Mouse (Mus musculus) lung, adult 2 months (tissue): ENCODE results near the gene Sgo1. TPM values are rescaled to one million over a fixed set of nuclear protein-coding genes. Genes with fewer than 3 reads are reported as not detected.
"Not testable (repeated sequence)": the region's sequence is repeated elsewhere in the genome, so short reads cannot be mapped to it uniquely, and the experiment has no call there.

Experiments
- DNase-seq: peaks from one replicate; pipeline ENCODE4 v3.0.0; 2022
- H3K4me1 ChIP-seq: fragments of 200-500 bp; 2 replicates; pipeline ENCODE4 v1.6.1; 2011; ENCODE audit warnings: low read length; ENCODE audit not compliant: control insufficient read depth, insufficient read depth
- H3K4me3 ChIP-seq: fragments of 200-500 bp; replicated peaks from 2 replicates; pipeline ENCODE3; 2011; ENCODE audit warnings: low read depth, mild to moderate bottlenecking, control low read depth, low read length; ENCODE audit errors: extremely low read depth
- CTCF ChIP-seq: fragments of 200-500 bp; IDR thresholded peaks from 2 replicates; pipeline ENCODE4 v1.5.1; 2011; ENCODE audit warnings: mild to moderate bottlenecking, low read length, control low read depth; ENCODE audit not compliant: insufficient read depth
- POLR2A ChIP-seq: fragments of 200-500 bp; IDR thresholded peaks from 2 replicates; pipeline ENCODE4 v1.6.1; 2011; ENCODE audit warnings: low read depth, mild to moderate bottlenecking, control low read depth, low read length, borderline replicate concordance; ENCODE audit errors: extremely low read depth
- WGBS: fragments of 180-500 bp; shearing (Covaris S2); methylation state at CpG from one replicate; pipeline ENCODE4 v1.1.7; 2018; 5-methylcytosine and 5-hydroxymethylcytosine counted together
- polyA plus RNA-seq: library from polyadenylated mRNA; depleted of rRNA; stranded (reverse); fragments of >200 nt; gene quantifications from 2 replicates; pipeline ENCODE4 v1.2.3, GENCODE M21; 2012; rRNA removed

The Sgo1 gene
- 0.09 and 0.14 TPM in 2 replicates for polyA plus RNA-seq

- no peak for TF ChIP-seq CTCF
- TF ChIP-seq POLR2A: peak; percentile 95
- Histone ChIP-seq H3K4me1 (no peaks in the 10 kb centered on the region; the same call in 1 of the 2 replicates), H3K4me3 (peak within 1 kb of the TSS; percentile 83)
- DNase-seq: peak; percentile 95
- WGBS: under 1% methylated on average over 78 of the region's 78 CpGs
Measured at GRCm38 (mm10) chr17:53688877-53689802, at the start of gene Sgo1. Sgo1 (minus strand) TSS chr17:53689333.

GRCm38 (mm10) chr17:53718916-53719315 lies 29.8 kb upstream of the Sgo1 start:
- WGBS: 88% methylated on average over 3 of the region's 3 CpGs
- DNase-seq: not testable (repeated sequence)

DNA sequence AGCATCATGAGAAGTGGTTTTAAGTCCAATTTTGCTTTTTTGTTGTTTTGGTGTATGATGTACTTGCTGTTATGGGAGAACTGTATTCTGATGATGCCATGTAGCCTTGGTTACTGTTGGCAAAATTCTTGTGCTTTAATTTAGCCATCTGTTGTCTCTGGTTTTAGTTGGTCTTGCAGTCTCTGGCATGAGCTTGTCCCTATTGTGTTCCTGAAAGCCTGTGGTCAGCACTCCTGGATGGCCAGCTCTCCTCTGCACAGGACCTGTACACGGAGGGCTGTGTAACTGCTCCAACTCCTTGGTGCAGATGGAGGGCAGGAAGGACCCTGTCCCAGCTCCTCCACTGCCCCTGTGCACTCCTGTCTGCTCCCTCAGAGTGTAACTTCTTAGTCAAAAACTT lies 29.3 kb upstream of the Sgo1 start:
- no peak for TF ChIP-seq CTCF
- no peak for TF ChIP-seq POLR2A
- no peaks in the 10 kb centered on the region for H3K4me1 ChIP-seq
- DNase-seq: no peak
- no peak overlapping the region for H3K4me3 ChIP-seq
- 65% methylated on average over 1 of the region's 1 CpGs for WGBS

More at GRCm38 (mm10) chr17:53718916-53719315, 29.8 kb upstream of the Sgo1 start:
- not testable (repeated sequence) for H3K4me3 ChIP-seq, H3K4me1 ChIP-seq

GRCm38 (mm10) chr17:53715161-53715560 lies 26.0 kb upstream of the Sgo1 start:
- DNase-seq, H3K4me1 ChIP-seq, H3K4me3 ChIP-seq: not testable (repeated sequence)
- 51% methylated on average over 1 of the region's 1 CpGs for WGBS

DNA sequence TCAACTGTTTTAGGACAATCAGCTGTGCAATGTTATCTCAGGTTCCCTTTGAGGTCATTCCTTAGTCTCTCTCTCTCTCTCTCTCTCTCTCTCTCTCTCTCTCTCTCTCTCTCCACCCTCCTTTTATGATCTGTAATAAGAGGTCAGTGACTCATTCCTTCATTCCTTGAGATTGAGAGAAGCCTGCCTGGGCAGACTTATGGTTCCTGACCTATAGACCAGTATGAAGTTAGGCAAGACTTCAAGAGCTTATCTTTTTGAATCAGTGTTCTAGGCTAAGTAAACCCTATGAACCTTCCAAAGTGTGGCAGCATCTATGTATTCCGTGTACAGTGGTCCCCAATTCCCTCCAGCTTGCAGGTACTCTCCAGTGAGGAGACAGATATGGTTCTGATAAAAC lies 25.3 kb upstream of the Sgo1 start:
- Histone ChIP-seq H3K4me3 (no peak overlapping the region), H3K4me1 (no peaks in the 10 kb centered on the region)
- 29% methylated on average over 1 of the region's 1 CpGs for WGBS
- TF ChIP-seq CTCF (no peak), POLR2A (no peak)
- DNase-seq: no peak

DNA sequence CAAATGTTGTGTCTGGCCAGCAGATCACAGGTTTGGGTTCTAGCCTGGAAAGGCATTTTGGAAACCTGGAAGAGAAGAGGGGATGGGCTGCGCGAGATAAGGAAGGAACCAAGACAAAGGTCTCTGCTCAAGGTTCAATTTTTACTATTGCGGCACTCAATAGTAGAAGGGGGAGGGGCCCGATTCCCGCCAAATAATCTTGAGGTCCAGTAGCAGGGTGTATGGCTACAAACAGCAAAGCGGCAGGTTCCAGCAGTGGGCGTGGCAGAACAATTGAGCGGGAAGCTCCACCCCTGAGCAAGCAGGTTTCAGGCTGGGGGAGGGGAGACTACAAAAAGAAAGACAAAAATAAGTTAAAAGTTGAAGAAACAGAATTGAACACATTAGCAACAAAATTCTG lies 8.4 kb upstream of the Sgo1 start:
- not testable (repeated sequence) for DNase-seq, H3K4me1 ChIP-seq, H3K4me3 ChIP-seq
- 90% methylated on average over 8 of the region's 8 CpGs for WGBS

- DNase-seq: peak; percentile 9
- Histone ChIP-seq H3K4me3 (no peak overlapping the region), H3K4me1 (no peaks in the 10 kb centered on the region; the same call in 1 of the 2 replicates)
- no peak for TF ChIP-seq POLR2A
- TF ChIP-seq CTCF: peak; percentile 38
- WGBS: 67% methylated on average over 2 of the region's 2 CpGs
Measured at GRCm38 (mm10) chr17:53694039-53694438, 4.9 kb upstream of the Sgo1 start.

- 15% methylated on average over 7 of the region's 7 CpGs for WGBS
- no peaks in the 10 kb centered on the region; the same call in 1 of the 2 replicates for H3K4me1 ChIP-seq
- peak overlapping the region; percentile 83 for H3K4me3 ChIP-seq
- TF ChIP-seq CTCF (no peak), POLR2A (no peak)
- no peak for DNase-seq
Measured at GRCm38 (mm10) chr17:53689946-53690345, 813 bp upstream of the Sgo1 start.

DNA sequence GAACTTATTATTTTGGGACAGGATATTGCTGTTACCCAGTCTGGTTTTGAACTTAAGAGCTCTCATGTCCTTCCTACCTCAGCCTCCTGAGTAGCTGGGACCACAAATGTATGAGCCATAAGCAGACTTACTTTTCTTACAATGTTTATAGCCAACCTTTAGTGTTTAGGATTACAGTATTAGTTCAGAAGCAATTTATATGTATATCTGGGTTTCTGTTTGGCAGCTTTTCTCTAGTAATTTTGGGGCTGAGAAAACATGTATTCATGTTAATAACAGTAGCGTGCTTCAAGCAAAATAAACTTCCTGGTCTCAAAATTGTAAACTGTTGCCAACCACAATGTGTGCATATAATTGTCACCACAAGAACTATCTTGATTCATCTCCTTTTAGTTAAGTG lies 812 bp downstream of the Sgo1 start:
- no peak for TF ChIP-seq CTCF
- Histone ChIP-seq H3K4me1 (no peaks in the 10 kb centered on the region; the same call in 1 of the 2 replicates), H3K4me3 (no peak overlapping the region)
- no peak for DNase-seq
- 2% methylated on average over 1 of the region's 1 CpGs for WGBS

DNA sequence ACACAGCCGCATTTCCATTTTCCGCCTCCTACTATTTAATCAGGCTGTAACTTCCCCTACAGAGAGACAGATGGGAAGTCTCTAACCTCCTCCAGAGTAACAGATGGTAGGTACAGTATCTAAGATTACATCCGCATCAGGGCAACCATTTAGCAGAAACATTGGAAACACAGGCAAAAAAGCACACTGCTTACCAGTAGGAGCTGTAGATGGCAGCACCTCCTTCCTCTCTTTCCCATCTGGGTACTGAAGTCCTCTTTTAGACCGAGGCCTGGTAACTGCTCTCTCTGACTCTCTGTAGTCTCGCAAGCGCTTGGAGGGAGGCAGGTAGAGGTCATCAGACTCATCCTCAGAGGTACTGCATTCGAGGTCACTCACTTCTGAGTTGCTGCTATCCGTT lies 10.4 kb downstream of the Sgo1 start:
- TF ChIP-seq CTCF (peak; percentile 12; the same call in 1 of the 2 replicates), POLR2A (no peak)
- 69% methylated on average over 8 of the region's 8 CpGs for WGBS

More for the DNA sequence above, 10.4 kb downstream of the Sgo1 start:
- DNase-seq: no peak
- H3K4me3 ChIP-seq: no peak overlapping the region
- no peaks in the 10 kb centered on the region for H3K4me1 ChIP-seq
